Mouse (Mus musculus) embryonic fibroblast, embryonic 13.5 days (primary cell): ENCODE measurements around the gene Clasrp. TPM values are rescaled to one million over a fixed set of nuclear protein-coding genes. Genes with fewer than 3 reads are reported as not detected.

Source experiments
- H3K27ac ChIP-seq: 2 replicates; pipeline ENCODE4 v1.5.1; 2012; ENCODE audit warnings: low read length, control low read depth, inconsistent platforms; ENCODE audit not compliant: insufficient read depth
- H3K4me1 ChIP-seq: 2 replicates; pipeline ENCODE4 v1.6.1; 2011; ENCODE audit warnings: low read length; ENCODE audit not compliant: control insufficient read depth, insufficient read depth
- H3K4me3 ChIP-seq: 2 replicates; pipeline ENCODE4 v1.5.1; 2011; ENCODE audit warnings: mild to moderate bottlenecking, control low read depth, low read length; ENCODE audit not compliant: insufficient read depth
- CTCF ChIP-seq: IDR thresholded peaks from 2 replicates; pipeline ENCODE4 v1.5.1; 2011; ENCODE audit warnings: mild to moderate bottlenecking, control low read depth, low read length, moderate library complexity, borderline replicate concordance; ENCODE audit not compliant: insufficient read depth
- POLR2A ChIP-seq: IDR thresholded peaks from 2 replicates; pipeline ENCODE4 v1.6.1; 2011; ENCODE audit warnings: low read depth, mild to moderate bottlenecking, control low read depth, low read length, moderate library complexity
- polyA plus RNA-seq: library from polyadenylated mRNA; stranded (reverse); fragments of >200 nt; gene quantifications from 2 replicates; pipeline ENCODE4 v1.2.4, GENCODE M21; 2011; ENCODE audit warnings: low read depth; ENCODE audit not compliant: missing spikeins, insufficient read length

The Clasrp gene
- polyA plus RNA-seq, 1 experiment, result 38.1 TPM

DNA sequence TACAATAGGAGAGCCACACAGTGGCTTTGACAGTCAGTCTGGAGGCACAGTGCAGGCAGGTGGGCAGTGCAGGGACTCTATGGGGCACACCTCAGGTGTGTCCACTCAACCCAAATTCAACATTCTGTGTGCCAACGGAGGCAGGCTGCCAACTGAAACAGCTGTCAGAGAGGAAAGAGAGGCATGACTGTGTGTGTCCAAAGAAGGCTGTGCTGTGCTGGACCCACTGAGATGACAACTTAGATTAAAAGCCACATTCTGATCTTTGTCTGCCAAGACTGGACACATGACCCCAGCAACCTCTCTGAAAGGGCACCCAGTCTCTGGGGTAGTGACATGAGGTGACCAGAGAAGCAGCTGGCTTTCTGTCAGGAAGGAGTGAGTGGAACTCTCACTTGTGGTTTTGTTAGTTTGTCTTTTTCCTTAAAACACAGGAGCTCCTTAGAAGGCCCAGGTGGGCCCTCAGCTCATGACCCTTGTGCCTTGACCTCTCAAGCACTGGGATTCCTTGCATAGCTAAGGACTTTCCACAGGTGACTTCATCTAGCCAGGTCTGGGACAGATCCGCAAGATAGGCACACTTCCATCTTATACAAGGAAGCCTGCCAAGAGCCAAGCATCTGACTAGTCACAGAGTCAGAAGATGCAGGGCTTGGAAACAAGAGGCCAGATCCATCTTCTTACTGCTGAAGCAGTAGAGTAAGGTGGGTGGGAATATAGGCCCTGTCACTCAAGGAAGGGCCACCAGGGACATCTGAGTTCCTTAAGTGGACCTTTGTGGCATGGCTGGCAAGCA, 63.3 kb downstream of the Clasrp start:
- H3K27ac ChIP-seq, result no peak overlapping the region
- no peak for TF ChIP-seq POLR2A
- TF ChIP-seq CTCF, result no peak
- H3K4me3 ChIP-seq, result no peak overlapping the region
- H3K4me1 ChIP-seq, result peaks cover 6% of the 10 kb centered on the region

DNA sequence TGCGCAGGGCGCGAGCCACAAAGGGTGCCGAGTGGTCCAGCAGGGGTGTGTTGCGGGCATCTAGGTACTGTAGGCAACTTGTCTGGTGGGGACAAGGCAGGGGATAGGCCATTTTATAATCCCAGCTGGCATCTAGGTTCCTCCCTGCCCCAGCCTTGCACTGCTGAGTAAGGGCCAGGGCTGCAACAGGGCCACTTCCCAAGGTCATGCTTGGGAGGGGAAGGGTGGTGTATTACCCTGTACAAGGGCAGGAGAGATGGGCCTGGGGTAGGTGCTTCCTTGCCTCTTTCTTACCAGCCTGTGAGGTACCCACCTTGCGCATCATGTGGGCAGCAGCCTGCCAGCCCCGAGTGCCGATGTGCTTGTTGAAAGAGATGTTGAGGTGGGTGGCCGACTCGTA, 69.6 kb downstream of the Clasrp start:
- TF ChIP-seq CTCF (no peak), POLR2A (no peak)
- Histone ChIP-seq H3K27ac (no peak overlapping the region), H3K4me3 (no peak overlapping the region), H3K4me1 (no peaks in the 10 kb centered on the region)

DNA sequence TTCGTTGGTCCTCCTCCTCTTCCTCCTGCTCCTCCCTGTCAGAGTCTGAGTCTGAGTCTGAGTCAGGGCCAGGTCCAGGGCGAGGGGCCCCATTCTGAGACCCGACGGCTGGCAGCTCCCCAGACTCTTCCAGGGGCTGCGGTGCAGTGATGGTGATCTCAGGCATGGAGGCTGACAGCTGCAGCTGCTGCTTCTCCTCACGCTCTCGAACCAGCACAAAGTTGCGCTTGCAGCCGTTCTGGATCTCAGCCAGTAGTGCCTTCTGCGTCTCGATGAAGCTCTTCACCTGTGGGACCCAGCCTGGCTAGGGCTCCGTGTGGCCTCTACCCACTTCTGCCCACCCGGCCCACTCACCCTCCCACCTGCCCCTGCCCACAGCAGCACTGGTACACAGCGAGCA, 72.0 kb downstream of the Clasrp start:
- no peaks in the 10 kb centered on the region for H3K4me1 ChIP-seq
- no peak overlapping the region for H3K4me3 ChIP-seq
- H3K27ac ChIP-seq, result no peak overlapping the region
- TF ChIP-seq POLR2A (no peak), CTCF (no peak)

DNA sequence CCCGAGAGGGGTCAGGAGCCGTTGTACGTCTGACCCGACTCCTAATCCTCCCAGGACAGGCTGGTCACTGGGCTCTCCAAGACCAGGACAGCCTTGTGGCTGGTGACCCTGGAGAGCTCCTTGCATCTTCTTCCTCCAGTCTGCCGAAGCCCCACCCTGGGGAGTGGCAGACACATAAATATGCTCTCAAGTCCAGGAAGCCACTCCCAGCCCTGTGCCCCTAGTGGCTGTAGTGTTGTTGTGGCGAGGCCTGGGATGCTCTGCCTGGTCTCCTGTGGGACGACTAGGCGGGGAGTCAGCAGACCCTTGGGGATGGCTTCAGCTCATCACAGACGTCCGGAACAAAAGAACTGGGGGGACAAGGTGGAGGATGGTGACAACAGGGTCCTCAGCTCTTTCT, 73.2 kb downstream of the Clasrp start:
- H3K4me1 ChIP-seq, result no peaks in the 10 kb centered on the region
- no peak for TF ChIP-seq CTCF
- no peak for TF ChIP-seq POLR2A
- H3K27ac ChIP-seq, result no peak overlapping the region
- H3K4me3 ChIP-seq, result no peak overlapping the region

Other genes with a start within 250 kb of the Clasrp start
- 13.3 and 13.4 TPM in 2 replicates for gene Cd3eap, start 245.0 kb downstream of the Clasrp start, polyA plus RNA-seq
- 11.0 and 12.5 TPM in 2 replicates for gene Ppp1r13l, start 244.7 kb downstream of the Clasrp start, polyA plus RNA-seq
- 14.3 and 22.7 TPM in 2 replicates for gene Ercc2, start 222.5 kb downstream of the Clasrp start, polyA plus RNA-seq
- gene Klc3, start 200.4 kb downstream of the Clasrp start, polyA plus RNA-seq, result 5.3 and 6.3 TPM in 2 replicates
- not detected in 2 replicates for gene Ckm, start 199.7 kb downstream of the Clasrp start, polyA plus RNA-seq
- gene Mark4, start 145.7 kb downstream of the Clasrp start, polyA plus RNA-seq, result 27.4 and 29.1 TPM in 2 replicates
- not detected in 2 replicates for gene Exoc3l2, start 141.2 kb downstream of the Clasrp start, polyA plus RNA-seq
- gene Bloc1s3, start 96.1 kb downstream of the Clasrp start, polyA plus RNA-seq, result 5.9 and 6.1 TPM in 2 replicates
- 15.2 and 23.4 TPM in 2 replicates for gene Trappc6a, start 96.1 kb downstream of the Clasrp start, polyA plus RNA-seq
- gene Nkpd1, start 86.6 kb downstream of the Clasrp start, polyA plus RNA-seq, result not detected in 2 replicates
- 25.3 and 27.7 TPM in 2 replicates for gene Ppp1r37, start 41.4 kb downstream of the Clasrp start, polyA plus RNA-seq
- 1.5 and 1.8 TPM in 2 replicates for gene Zfp296, start 27.2 kb downstream of the Clasrp start, polyA plus RNA-seq
- 52.6 and 65.2 TPM in 2 replicates for gene Gemin7, start 26.9 kb downstream of the Clasrp start, polyA plus RNA-seq
- 15.4 and 17.9 TPM in 2 replicates for gene Relb, start 25.0 kb upstream of the Clasrp start, polyA plus RNA-seq
- gene Clptm1, start 60.5 kb upstream of the Clasrp start, polyA plus RNA-seq, result 116 and 124 TPM in 2 replicates
- not detected in 2 replicates for gene Apoc2, start 73.5 kb upstream of the Clasrp start, polyA plus RNA-seq
- not detected in 2 replicates for gene Gm44805, start 76.9 kb upstream of the Clasrp start, polyA plus RNA-seq
- gene Apoc4, start 77.0 kb upstream of the Clasrp start, polyA plus RNA-seq, result not detected in 2 replicates
- not detected in 2 replicates for gene Apoc1, start 88.2 kb upstream of the Clasrp start, polyA plus RNA-seq
- 8.5 and 34.9 TPM in 2 replicates for gene Apoe, start 94.7 kb upstream of the Clasrp start, polyA plus RNA-seq
- gene Tomm40, start 111.0 kb upstream of the Clasrp start, polyA plus RNA-seq, result 38.1 and 51.3 TPM in 2 replicates
- 39.7 and 45.3 TPM in 2 replicates for gene Nectin2, start 146.0 kb upstream of the Clasrp start, polyA plus RNA-seq
- gene Bcam, start 166.5 kb upstream of the Clasrp start, polyA plus RNA-seq, result 2.1 and 2.5 TPM in 2 replicates
- not detected in 2 replicates for gene Cblc, start 192.3 kb upstream of the Clasrp start, polyA plus RNA-seq
- gene Bcl3, start 218.3 kb upstream of the Clasrp start, polyA plus RNA-seq, result 24.1 and 37.9 TPM in 2 replicates
- not detected in 2 replicates for gene Gm19345, start 247.5 kb upstream of the Clasrp start, polyA plus RNA-seq